Mouse (Mus musculus) embryonic facial prominence, embryonic 15.5 days (tissue): ENCODE results near the gene Ect2l. TPM values are rescaled to one million over a fixed set of nuclear protein-coding genes. Genes with fewer than 3 reads are reported as not detected.
"Not testable (repeated sequence)": the region's sequence is repeated elsewhere in the genome, so short reads cannot be mapped to it uniquely, and the experiment has no call there.

ENCODE experiments used
- ATAC-seq: fragments of 200-750 bp; cut with Nextera tagmentation; 2 replicates; pipeline ENCODE4 v1.8.0; 2017; ENCODE audit warnings: low read depth, moderate TSS enrichment; ENCODE audit not compliant: insufficient number of reproducible peaks, low FRiP score, low TSS enrichment
- H3K27ac ChIP-seq: fragments of 300-500 bp; sonication (generic); replicated peaks from 2 replicates; pipeline ENCODE4 v1.5.1; 2015; ENCODE audit warnings: mild to moderate bottlenecking, inconsistent platforms
- H3K27me3 ChIP-seq: fragments of 300-500 bp; sonication (generic); 2 replicates; pipeline ENCODE4 v1.6.1; 2015; ENCODE audit warnings: inconsistent platforms
- H3K36me3 ChIP-seq: fragments of 300-500 bp; sonication (generic); 2 replicates; pipeline ENCODE4 v1.6.1; 2015; ENCODE audit warnings: mild to moderate bottlenecking, inconsistent platforms
- H3K4me1 ChIP-seq: fragments of 300-500 bp; sonication (generic); 2 replicates; pipeline ENCODE4 v1.6.1; 2015; ENCODE audit warnings: inconsistent platforms
- H3K4me2 ChIP-seq: fragments of 300-500 bp; sonication (generic); replicated peaks from 2 replicates; pipeline ENCODE4 v1.6.1; 2015; ENCODE audit warnings: mild to moderate bottlenecking, inconsistent platforms
- H3K4me3 ChIP-seq: fragments of 300-500 bp; sonication (generic); replicated peaks from 2 replicates; pipeline ENCODE4 v1.5.1; 2015; ENCODE audit warnings: mild to moderate bottlenecking, inconsistent platforms
- H3K9ac ChIP-seq: fragments of 300-500 bp; sonication (generic); 2 replicates; pipeline ENCODE4 v1.6.1; 2015; ENCODE audit warnings: inconsistent platforms
- H3K9me3 ChIP-seq: fragments of 300-500 bp; sonication (generic); replicated peaks from 2 replicates; pipeline ENCODE4 v1.6.1; 2016; ENCODE audit warnings: inconsistent platforms
- WGBS: fragments of 180-500 bp; shearing (Covaris S2); methylation state at CpG from one replicate; pipeline ENCODE4 v1.1.7; 2015; 5-methylcytosine and 5-hydroxymethylcytosine counted together
- polyA plus RNA-seq: library from polyadenylated mRNA; unstranded; fragments of >200 nt; fragmentation: Nextera tagmentation; extraction: Ambion mirVana; gene quantifications from 2 replicates; pipeline ENCODE4 v1.2.1, GENCODE M21; 2015

The Ect2l gene
- polyA plus RNA-seq, 1 experiment from 2014 or later, result 1.2 TPM

GRCm38 (mm10) chr10:18138853-18139503, 71.7 kb downstream of the Ect2l start:
- ATAC-seq, H3K4me2 ChIP-seq: not testable (repeated sequence)

GRCm38 (mm10) chr10:18131666-18132650, 78.7 kb downstream of the Ect2l start:
- Histone ChIP-seq H3K36me3 (no peaks in the 10 kb centered on the region), H3K4me1 (no peaks in the 10 kb centered on the region), H3K27ac (no peak overlapping the region), H3K9me3 (no peaks in the 10 kb centered on the region), H3K4me3 (no peak overlapping the region), H3K9ac (no peak overlapping the region), H3K4me2 (no peak overlapping the region), H3K27me3 (no peaks in the 10 kb centered on the region)
- no peak for ATAC-seq
- WGBS, result 89% methylated on average over 10 of the region's 10 CpGs

More at GRCm38 (mm10) chr10:18138853-18139503, 71.7 kb downstream of the Ect2l start:
- not testable (repeated sequence) for H3K9me3 ChIP-seq, H3K9ac ChIP-seq, H3K27ac ChIP-seq, H3K36me3 ChIP-seq, H3K27me3 ChIP-seq, H3K4me1 ChIP-seq
- WGBS, result 62% methylated on average over 14 of the region's 26 CpGs
- peak overlapping the region; percentile 33 for H3K4me3 ChIP-seq

- H3K9me3 ChIP-seq, result no peaks in the 10 kb centered on the region
- no peaks in the 10 kb centered on the region for H3K4me1 ChIP-seq
- H3K36me3 ChIP-seq, result peaks cover 8% of the 10 kb centered on the region
- 93% methylated on average over 5 of the region's 5 CpGs for WGBS
- no peak for ATAC-seq
- no peak overlapping the region for H3K9ac ChIP-seq
- no peak overlapping the region for H3K4me2 ChIP-seq
- no peak overlapping the region for H3K4me3 ChIP-seq
- no peaks in the 10 kb centered on the region for H3K27me3 ChIP-seq
- no peak overlapping the region for H3K27ac ChIP-seq
Measured at GRCm38 (mm10) chr10:18130276-18130675, 80.4 kb downstream of the Ect2l start.

- Histone ChIP-seq H3K4me3 (no peak overlapping the region), H3K9ac (no peak overlapping the region), H3K4me2 (no peak overlapping the region), H3K27me3 (no peaks in the 10 kb centered on the region), H3K9me3 (no peaks in the 10 kb centered on the region), H3K4me1 (no peaks in the 10 kb centered on the region), H3K36me3 (peaks cover 59% of the 10 kb centered on the region), H3K27ac (no peak overlapping the region)
- WGBS, result 84% methylated on average over 8 of the region's 8 CpGs
- no peak for ATAC-seq
Measured at GRCm38 (mm10) chr10:18118336-18118735, 92.4 kb downstream of the Ect2l start.

- ATAC-seq, result no peak
- no peak overlapping the region for H3K4me3 ChIP-seq
- H3K4me1 ChIP-seq, result no peaks in the 10 kb centered on the region
- peaks cover 17% of the 10 kb centered on the region; the same call in 1 of the 2 replicates for H3K36me3 ChIP-seq
- no peaks in the 10 kb centered on the region for H3K9me3 ChIP-seq
- H3K27me3 ChIP-seq, result no peaks in the 10 kb centered on the region
- no peak overlapping the region for H3K9ac ChIP-seq
- H3K27ac ChIP-seq, result no peak overlapping the region
- WGBS, result 78% methylated on average over 10 of the region's 10 CpGs
- H3K4me2 ChIP-seq, result no peak overlapping the region
Measured at GRCm38 (mm10) chr10:18113473-18114093, 97.1 kb downstream of the Ect2l start.

- Histone ChIP-seq H3K27ac (no peak overlapping the region), H3K36me3 (peaks cover 8% of the 10 kb centered on the region), H3K4me2 (no peak overlapping the region), H3K27me3 (no peaks in the 10 kb centered on the region), H3K9ac (no peak overlapping the region), H3K4me1 (no peaks in the 10 kb centered on the region), H3K4me3 (no peak overlapping the region), H3K9me3 (no peaks in the 10 kb centered on the region)
- ATAC-seq, result no peak
Measured at GRCm38 (mm10) chr10:18110940-18111339, 99.8 kb downstream of the Ect2l start.

GRCm38 (mm10) chr10:18107471-18107870, 103.2 kb downstream of the Ect2l start:
- H3K9ac ChIP-seq, result no peak overlapping the region
- no peaks in the 10 kb centered on the region for H3K4me1 ChIP-seq
- 69% methylated on average over 5 of the region's 5 CpGs for WGBS
- peaks cover 5% of the 10 kb centered on the region for H3K36me3 ChIP-seq
- H3K9me3 ChIP-seq, result no peaks in the 10 kb centered on the region
- H3K27ac ChIP-seq, result no peak overlapping the region
- H3K4me3 ChIP-seq, result no peak overlapping the region
- H3K27me3 ChIP-seq, result no peaks in the 10 kb centered on the region
- ATAC-seq, result no peak
- H3K4me2 ChIP-seq, result no peak overlapping the region

- no peak overlapping the region for H3K27ac ChIP-seq
- no peaks in the 10 kb centered on the region for H3K9me3 ChIP-seq
- 42% methylated on average over 5 of the region's 5 CpGs for WGBS
- H3K27me3 ChIP-seq, result no peaks in the 10 kb centered on the region
- peaks cover 8% of the 10 kb centered on the region; the same call in 1 of the 2 replicates for H3K36me3 ChIP-seq
- H3K4me3 ChIP-seq, result no peak overlapping the region
- no peak overlapping the region for H3K4me2 ChIP-seq
- no peaks in the 10 kb centered on the region for H3K4me1 ChIP-seq
- no peak for ATAC-seq
- H3K9ac ChIP-seq, result no peak overlapping the region
Measured at GRCm38 (mm10) chr10:18102166-18102565, 108.5 kb downstream of the Ect2l start.

GRCm38 (mm10) chr10:18090691-18091090, 120.0 kb downstream of the Ect2l start:
- Histone ChIP-seq H3K9me3 (no peaks in the 10 kb centered on the region), H3K4me2 (no peak overlapping the region), H3K4me3 (no peak overlapping the region), H3K27ac (no peak overlapping the region), H3K4me1 (no peaks in the 10 kb centered on the region), H3K9ac (no peak overlapping the region), H3K36me3 (peaks cover 30% of the 10 kb centered on the region), H3K27me3 (no peaks in the 10 kb centered on the region)
- no peak for ATAC-seq

GRCm38 (mm10) chr10:18082772-18083171, 127.9 kb downstream of the Ect2l start:
- 89% methylated on average over 6 of the region's 6 CpGs for whole genome bisulfite sequencing
- no peaks in the 10 kb centered on the region for H3K4me1 ChIP-seq
- no peaks in the 10 kb centered on the region for H3K36me3 ChIP-seq
- ATAC-seq, result no peak
- no peak overlapping the region for H3K27ac ChIP-seq
- no peak overlapping the region for H3K9ac ChIP-seq
- no peak overlapping the region for H3K4me3 ChIP-seq
- no peak overlapping the region for H3K4me2 ChIP-seq
- no peaks in the 10 kb centered on the region for H3K27me3 ChIP-seq
- H3K9me3 ChIP-seq, result no peaks in the 10 kb centered on the region

- no peak for ATAC-seq
- Histone ChIP-seq H3K27me3 (no peaks in the 10 kb centered on the region), H3K27ac (no peak overlapping the region), H3K4me2 (no peak overlapping the region), H3K4me1 (no peaks in the 10 kb centered on the region), H3K9ac (no peak overlapping the region), H3K36me3 (0 out of 2 replicates have a peak, but pooled peaks cover 4% of the 10 kb centered on the region), H3K9me3 (no peaks in the 10 kb centered on the region), H3K4me3 (no peak overlapping the region)
- WGBS, result 44% methylated on average over 1 of the region's 1 CpGs
Measured at GRCm38 (mm10) chr10:18081536-18081935, 129.2 kb downstream of the Ect2l start.
